Mouse (Mus musculus) ES-E14 (cell line): ENCODE measurements around the gene Ebi3. TPM values are rescaled to one million over a fixed set of nuclear protein-coding genes. Genes with fewer than 3 reads are reported as not detected.

ENCODE experiments used
- DNase-seq: peaks from one replicate; pipeline ENCODE4 v3.0.0-alpha.2; 2013; ENCODE audit warnings: low read depth, low spot score
- H3K27ac ChIP-seq: 2 replicates; pipeline ENCODE4 v1.5.1; 2012; ENCODE audit warnings: low read depth, mild to moderate bottlenecking, low read length, moderate library complexity, mixed read lengths; ENCODE audit not compliant: poor library complexity, insufficient read depth, severe bottlenecking
- H3K36me3 ChIP-seq: 2 replicates; pipeline ENCODE4 v1.6.1; 2012; ENCODE audit warnings: mild to moderate bottlenecking, low read length, moderate library complexity, mixed read lengths; ENCODE audit not compliant: control insufficient read depth, poor library complexity, insufficient read depth, severe bottlenecking
- H3K4me1 ChIP-seq, 2 experiments: fragments of 150-350 bp in 1 of 2; sonication (generic) in 1 of 2; 2 replicates each; pipeline ENCODE4 v1.6.1; 2012; ENCODE audit warnings: low read length in 2 of 2, mild to moderate bottlenecking in 1 of 2, mixed read lengths in 1 of 2; ENCODE audit not compliant: control insufficient read depth in 2 of 2, insufficient read depth in 2 of 2, poor library complexity in 1 of 2
- H3K4me3 ChIP-seq, 2 experiments: fragments of 150-350 bp in 1 of 2; sonication (generic) in 1 of 2; 2 replicates each; pipeline ENCODE4 v1.5.1; 2012; ENCODE audit warnings: low read length in 2 of 2, low read depth in 1 of 2, mild to moderate bottlenecking in 1 of 2, mixed read lengths in 1 of 2; ENCODE audit not compliant: insufficient read depth in 1 of 2, poor library complexity in 1 of 2, severe bottlenecking in 1 of 2
- H3K9ac ChIP-seq: 2 replicates; pipeline ENCODE4 v1.6.1; 2012; ENCODE audit warnings: low read depth, mild to moderate bottlenecking, low read length, mixed read lengths; ENCODE audit not compliant: poor library complexity, insufficient read depth, severe bottlenecking
- H3K9me3 ChIP-seq: fragments of 150-350 bp; sonication (generic); 2 replicates; pipeline ENCODE4 v1.6.1; 2012; ENCODE audit warnings: low read depth, mild to moderate bottlenecking, low read length; ENCODE audit not compliant: control insufficient read depth, insufficient read depth
- CHD2 ChIP-seq: IDR thresholded peaks from 2 replicates; pipeline ENCODE4 v1.6.1; 2014; ENCODE audit warnings: mild to moderate bottlenecking, low read depth, low read length, inconsistent platforms
- HCFC1 ChIP-seq: IDR thresholded peaks from 2 replicates; pipeline ENCODE4 v1.6.1; 2012; ENCODE audit warnings: low read length, inconsistent platforms, borderline replicate concordance; ENCODE audit not compliant: insufficient read depth
- MAFK ChIP-seq: IDR thresholded peaks from 2 replicates; pipeline ENCODE4 v1.6.1; 2014; ENCODE audit warnings: mild to moderate bottlenecking, low read depth, low read length, inconsistent platforms; ENCODE audit not compliant: insufficient read depth
- ZC3H11A ChIP-seq: IDR thresholded peaks from 2 replicates; pipeline ENCODE4 v1.6.1; 2012; ENCODE audit warnings: low read depth, mild to moderate bottlenecking, inconsistent platforms, low read length, borderline replicate concordance
- ZNF384 ChIP-seq: IDR thresholded peaks from 2 replicates; pipeline ENCODE4 v1.6.1; 2012; ENCODE audit warnings: low read depth, low read length, inconsistent platforms
- in situ Hi-C, 2 experiments: fragments of 600-800 bp; cut with MboI; formaldehyde crosslinking; loops; one replicate each; pipeline ENCODE4 v1.15.1; 2025; ENCODE audit warnings: low sequenced_read_pairs in 2 of 2, inconsistent platforms in 1 of 2; ENCODE audit not compliant: unreplicated experiment in 2 of 2
- total RNA-seq: library from RNA; depleted of rRNA; stranded (reverse); fragments of 300-350 nt; gene quantifications from 2 replicates; pipeline ENCODE4 v1.2.3, GENCODE M21; 2012

The Ebi3 gene
- total RNA-seq, 1 experiment: 0.49 TPM

GRCm38 (mm10) chr17:55957168-55957567 is 4.7 kb downstream of the Ebi3 start:
- Histone ChIP-seq H3K4me3 (no peak overlapping the region), H3K36me3 (peaks cover 8% of the 10 kb centered on the region), H3K4me1 (peaks cover 4 to 30% of the 10 kb centered on the region in 2 experiments; a peak in 3 of 4 replicates), H3K27ac (no peak overlapping the region), H3K9ac (no peak overlapping the region; the same call in 1 of the 2 replicates), H3K9me3 (no peaks in the 10 kb centered on the region)
- TF ChIP-seq ZC3H11A: no peak
- no peak for TF ChIP-seq HCFC1
- no peak for TF ChIP-seq MAFK
- no peak for TF ChIP-seq ZNF384
- TF ChIP-seq CHD2: no peak
- in situ Hi-C loops: no loop called here
- DNase-seq: no peak

DNA sequence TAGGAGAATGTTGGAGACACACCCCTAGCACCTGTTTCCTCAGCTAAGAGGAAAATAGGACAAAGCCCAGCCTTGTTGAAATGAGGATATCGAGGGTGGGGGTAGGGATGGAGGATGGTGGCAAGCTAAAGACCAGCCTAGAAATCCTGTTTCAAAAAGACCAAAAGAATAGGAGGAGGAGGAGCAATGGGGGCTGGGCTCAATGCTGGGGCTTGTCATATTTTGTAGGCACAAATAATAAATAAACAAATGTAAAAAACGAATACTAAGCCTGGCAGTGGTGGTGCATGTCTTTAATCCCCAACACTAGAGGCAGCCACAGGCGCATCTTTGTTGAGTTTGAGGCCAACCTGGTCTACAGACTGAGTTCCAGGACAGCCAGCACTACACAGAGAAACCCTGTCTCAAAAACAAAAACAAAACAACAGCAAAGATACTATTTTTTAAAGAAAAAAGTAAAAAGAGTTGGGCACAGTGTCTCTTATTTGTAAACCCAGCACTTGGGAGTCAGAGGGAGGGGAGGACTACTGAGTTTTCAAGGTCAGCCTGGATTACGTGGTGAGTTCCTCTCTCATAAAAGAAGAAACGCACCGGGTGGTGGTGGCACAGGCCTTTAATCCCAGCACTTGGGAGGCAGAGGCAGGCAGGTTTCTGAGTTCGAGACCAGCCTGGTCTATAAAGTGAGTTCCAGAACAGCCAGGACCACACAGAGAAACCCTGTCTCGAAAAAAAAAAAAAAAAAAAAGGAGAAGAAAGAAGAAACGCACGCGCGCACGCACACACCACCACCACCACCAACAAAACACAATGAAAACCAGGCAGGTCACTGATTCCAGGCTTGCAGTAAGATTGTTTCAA is 5.5 kb downstream of the Ebi3 start:
- Histone ChIP-seq H3K4me3 (peak overlapping the region; percentile 81 to 98), H3K9me3 (no peaks in the 10 kb centered on the region), H3K36me3 (peaks cover 11% of the 10 kb centered on the region), H3K4me1 (peaks cover 4 to 23% of the 10 kb centered on the region in 2 experiments; a peak in 2 of 4 replicates), H3K9ac (peak overlapping the region; percentile 75; the same call in 1 of the 2 replicates), H3K27ac (no peak overlapping the region)
- in situ Hi-C loops: no loop called here
- TF ChIP-seq MAFK: no peak
- DNase-seq: no peak

DNA sequence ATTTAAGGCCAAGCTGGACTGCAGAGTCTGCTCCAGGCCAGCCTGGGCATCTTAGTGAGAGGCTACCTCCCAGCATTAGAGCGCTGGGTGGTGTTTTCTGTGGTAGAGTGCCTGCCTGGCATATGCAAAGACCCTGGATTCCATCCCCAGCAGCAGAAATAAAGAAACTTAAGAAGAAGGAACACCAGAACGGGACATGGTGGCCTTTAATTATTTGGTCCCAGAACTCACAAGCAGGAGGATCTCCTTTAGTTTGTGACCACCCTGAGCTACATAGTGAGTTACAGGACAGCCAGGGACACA is 6.1 kb downstream of the Ebi3 start:
- Histone ChIP-seq H3K4me3 (peak overlapping the region; percentile 81 to 98), H3K9me3 (no peaks in the 10 kb centered on the region), H3K4me1 (peaks cover 4 to 21% of the 10 kb centered on the region in 2 experiments; a peak in 3 of 4 replicates), H3K27ac (no peak overlapping the region), H3K36me3 (peaks cover 11% of the 10 kb centered on the region), H3K9ac (peak overlapping the region; percentile 75)
- in situ Hi-C loops: no loop called here
- TF ChIP-seq ZNF384 (no peak), MAFK (no peak), ZC3H11A (no peak), CHD2 (no peak), HCFC1 (no peak)
- DNase-seq: no peak

GRCm38 (mm10) chr17:55958918-55959728 is 6.7 kb downstream of the Ebi3 start, which contains the start of gene Yju2:
TSS of gene Yju2 (plus strand) at chr17:55959099.
- peaks cover 4 to 16% of the 10 kb centered on the region in 2 experiments; a peak in 3 of 4 replicates for H3K4me1 ChIP-seq
- peaks cover 11% of the 10 kb centered on the region for H3K36me3 ChIP-seq
- no peaks in the 10 kb centered on the region for H3K9me3 ChIP-seq
- H3K9ac ChIP-seq: peak within 1 kb of the TSS; percentile 94
- in situ Hi-C loops: no loop called here
- peak within 1 kb of the TSS; percentile 93 for H3K27ac ChIP-seq
- H3K4me3 ChIP-seq: peak within 1 kb of the TSS; percentile 81 to 98
- TF ChIP-seq ZNF384: peak; percentile 53; the same call in 1 of the 2 replicates
- TF ChIP-seq HCFC1: peak; percentile 86
- no peak for TF ChIP-seq MAFK
- peak; percentile 89 for TF ChIP-seq CHD2
- TF ChIP-seq ZC3H11A: no peak
- peak; percentile 97 for DNase-seq
